Mouse (Mus musculus) liver, adult 2 months (tissue): ENCODE data around the gene Srsf10. TPM values are rescaled to one million over a fixed set of nuclear protein-coding genes. Genes with fewer than 3 reads are reported as not detected.

ENCODE experiments used
- DNase-seq: peaks from one replicate; pipeline ENCODE4 v3.0.0-alpha.2; 2011; ENCODE audit warnings: low read depth, low spot score; ENCODE audit errors: extremely low read depth
- H3K27ac ChIP-seq: fragments of 200-500 bp; replicated peaks from 2 replicates; pipeline ENCODE4 v1.5.1; 2012; ENCODE audit warnings: low read depth, mild to moderate bottlenecking, control low read depth, inconsistent platforms, low read length; ENCODE audit not compliant: insufficient read depth
- H3K27me3 ChIP-seq: fragments of 200-500 bp; 2 replicates; pipeline ENCODE4 v1.6.1; 2012; ENCODE audit warnings: mild to moderate bottlenecking, moderate library complexity, low read length, inconsistent platforms; ENCODE audit not compliant: control insufficient read depth, insufficient read depth
- H3K36me3 ChIP-seq: fragments of 200-500 bp; 2 replicates; pipeline ENCODE4 v1.6.1; 2012; ENCODE audit warnings: low read length, inconsistent platforms; ENCODE audit not compliant: control insufficient read depth, insufficient read depth
- H3K4me1 ChIP-seq: fragments of 200-500 bp; 2 replicates; pipeline ENCODE4 v1.6.1; 2011; ENCODE audit warnings: low read length; ENCODE audit not compliant: control insufficient read depth, insufficient read depth
- H3K4me3 ChIP-seq: fragments of 200-500 bp; 2 replicates; pipeline ENCODE4 v1.5.1; 2011; ENCODE audit warnings: low read depth, mild to moderate bottlenecking, control low read depth, low read length, moderate library complexity; ENCODE audit not compliant: insufficient read depth
- H3K79me2 ChIP-seq: fragments of 200-500 bp; 2 replicates; pipeline ENCODE4 v1.6.1; 2012; ENCODE audit warnings: inconsistent platforms, mild to moderate bottlenecking, low read length, moderate library complexity; ENCODE audit not compliant: control insufficient read depth, insufficient read depth
- H3K9ac ChIP-seq: fragments of 200-500 bp; 2 replicates; pipeline ENCODE4 v1.6.1; 2012; ENCODE audit warnings: low read depth, mild to moderate bottlenecking, control low read depth, inconsistent platforms, low read length
- CTCF ChIP-seq: fragments of 200-500 bp; IDR thresholded peaks from 2 replicates; pipeline ENCODE4 v1.5.1; 2011; ENCODE audit warnings: low read depth, low read length, control low read depth
- POLR2A ChIP-seq: fragments of 200-500 bp; IDR thresholded peaks from 2 replicates; pipeline ENCODE4 v1.6.1; 2011; ENCODE audit warnings: low read length, control low read depth; ENCODE audit not compliant: insufficient read depth; ENCODE audit errors: extremely low read depth
- WGBS: fragments of 180-500 bp; shearing (Covaris S2); methylation state at CpG from one replicate; pipeline ENCODE4 v1.1.7; 2018; 5-methylcytosine and 5-hydroxymethylcytosine counted together
- polyA plus RNA-seq: library from polyadenylated mRNA; depleted of rRNA; stranded (reverse); fragments of >200 nt; gene quantifications from 2 replicates; pipeline ENCODE4 v1.2.3, GENCODE M21; 2012
- total RNA-seq: library from RNA; depleted of rRNA; stranded (reverse); fragments of >200 nt; gene quantifications from 2 replicates; pipeline ENCODE4 v1.2.3, GENCODE M21; 2014

The Srsf10 gene
- total and polyA plus RNA-seq, 2 experiments = 31.3 to 32.9 TPM

- Histone ChIP-seq H3K4me1 (no peaks in the 10 kb centered on the region), H3K27ac (no peak overlapping the region), H3K9ac (no peak overlapping the region), H3K36me3 (no peaks in the 10 kb centered on the region), H3K79me2 (no peaks in the 10 kb centered on the region; the same call in 1 of the 2 replicates), H3K4me3 (no peak overlapping the region), H3K27me3 (no peaks in the 10 kb centered on the region)
- 91% methylated on average over 9 of the region's 9 CpGs for WGBS
- DNase-seq = no peak
- no peak for TF ChIP-seq POLR2A
- TF ChIP-seq CTCF = no peak
Measured at GRCm38 (mm10) chr4:135851942-135852341, 3.6 kb upstream of the Srsf10 start.

DNA sequence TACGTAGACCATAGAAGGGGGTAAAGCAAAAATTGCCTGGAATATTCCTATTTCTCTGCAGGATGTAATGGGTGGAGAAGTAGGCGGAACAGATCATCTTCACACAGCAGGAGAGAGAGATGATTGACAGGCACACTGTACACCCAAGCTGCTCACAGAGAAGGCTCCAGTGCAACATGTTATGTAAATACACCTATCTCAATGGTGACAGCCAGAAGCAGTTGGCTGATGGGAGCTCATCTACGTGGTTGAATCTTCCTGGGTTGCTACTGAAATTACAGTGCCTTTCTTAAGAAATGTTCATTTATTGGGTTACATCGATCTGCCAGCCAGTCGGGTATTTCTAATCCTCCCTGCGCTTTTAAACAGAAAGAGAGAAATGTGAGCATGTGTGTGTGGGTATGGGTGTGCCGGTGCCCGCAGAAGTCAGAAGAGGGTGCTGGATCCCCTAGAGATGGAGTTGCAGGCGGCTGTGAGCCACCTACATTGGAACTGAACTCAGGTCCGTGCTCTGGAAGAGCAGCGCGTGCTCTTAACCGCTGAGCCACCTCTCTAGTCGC is 1.5 kb upstream of the Srsf10 start:
- H3K36me3 ChIP-seq = no peaks in the 10 kb centered on the region
- DNase-seq = no peak
- H3K9ac ChIP-seq = no peak overlapping the region
- H3K4me3 ChIP-seq = no peak overlapping the region
- TF ChIP-seq CTCF = no peak
- no peak for TF ChIP-seq POLR2A
- peaks cover 6% of the 10 kb centered on the region; the same call in 1 of the 2 replicates for H3K79me2 ChIP-seq
- peaks cover 2% of the 10 kb centered on the region; the same call in 1 of the 2 replicates for H3K4me1 ChIP-seq
- 91% methylated on average over 14 of the region's 14 CpGs for WGBS
- H3K27ac ChIP-seq = no peak overlapping the region
- H3K27me3 ChIP-seq = no peaks in the 10 kb centered on the region

GRCm38 (mm10) chr4:135854630-135855029 is 917 bp upstream of the Srsf10 start:
- WGBS = 69% methylated on average over 11 of the region's 11 CpGs
- no peak overlapping the region for H3K4me3 ChIP-seq
- H3K4me1 ChIP-seq = peaks cover 4% of the 10 kb centered on the region
- no peak for TF ChIP-seq POLR2A
- no peak for TF ChIP-seq CTCF
- H3K27me3 ChIP-seq = no peaks in the 10 kb centered on the region
- no peak for DNase-seq
- no peaks in the 10 kb centered on the region for H3K36me3 ChIP-seq
- no peak overlapping the region for H3K9ac ChIP-seq
- H3K27ac ChIP-seq = no peak overlapping the region
- peaks cover 9% of the 10 kb centered on the region; the same call in 1 of the 2 replicates for H3K79me2 ChIP-seq

DNA sequence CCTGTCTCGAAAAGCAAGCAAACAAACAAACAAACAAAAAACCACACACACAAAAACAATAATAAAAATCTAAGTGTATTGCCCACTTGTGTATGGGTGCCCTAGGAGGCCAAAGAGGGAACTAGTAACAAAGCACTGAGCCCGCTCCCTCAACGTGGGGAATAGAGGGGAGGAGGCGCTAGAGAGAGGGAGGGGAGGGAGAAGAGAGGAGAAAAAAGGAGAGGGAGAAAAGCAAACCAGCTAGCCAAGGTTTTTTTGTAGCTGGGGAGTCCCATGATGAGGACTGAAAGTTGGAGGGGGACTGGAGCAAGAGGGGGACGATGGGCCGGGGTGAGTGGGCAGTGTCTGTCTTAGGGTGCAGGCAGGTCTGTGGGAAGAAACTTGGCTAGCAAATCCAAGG is 467 bp upstream of the Srsf10 start:
- Histone ChIP-seq H3K27me3 (no peaks in the 10 kb centered on the region), H3K4me3 (peak overlapping the region; percentile 66), H3K36me3 (no peaks in the 10 kb centered on the region), H3K79me2 (peaks cover 12% of the 10 kb centered on the region; the same call in 1 of the 2 replicates), H3K27ac (peak overlapping the region; percentile 67), H3K9ac (peak overlapping the region; percentile 78), H3K4me1 (peaks cover 6% of the 10 kb centered on the region)
- 3% methylated on average over 6 of the region's 6 CpGs for WGBS
- TF ChIP-seq POLR2A = no peak
- no peak for TF ChIP-seq CTCF
- no peak for DNase-seq

GRCm38 (mm10) chr4:135856223-135857091 is 910 bp downstream of the Srsf10 start:
- no peak for DNase-seq
- no peaks in the 10 kb centered on the region for H3K36me3 ChIP-seq
- peak overlapping the region; percentile 93 for H3K9ac ChIP-seq
- peaks cover 12% of the 10 kb centered on the region; the same call in 1 of the 2 replicates for H3K79me2 ChIP-seq
- H3K4me3 ChIP-seq = peak overlapping the region; percentile 84
- no peaks in the 10 kb centered on the region for H3K27me3 ChIP-seq
- peaks cover 6% of the 10 kb centered on the region for H3K4me1 ChIP-seq
- TF ChIP-seq CTCF (no peak), POLR2A (no peak)
- H3K27ac ChIP-seq = peak overlapping the region; percentile 89
- under 1% methylated on average over 91 of the region's 91 CpGs for WGBS
